Mouse (Mus musculus): Measurements from ENCODE around the gene Elmo1.

GRCm38 (mm10) chr13:20128097-20128496 is 37.7 kb downstream of the Elmo1 start:
- no peak for TF ChIP-seq CTCF (IDR thresholded peaks at IDR 0.05; ENCODE audit: low read depth)
- TF ChIP-seq EP300 (IDR thresholded peaks at IDR 0.05; ENCODE audit: low read depth): no peak
